Mouse (Mus musculus): ENCODE measurements around the gene Strip1.

GRCm38 (mm10) chr3:107609376-107609775 is 22.1 kb downstream of the Strip1 start:
- TF ChIP-seq GATA2 (IDR thresholded peaks at IDR 0.05; ENCODE audit: borderline replicate concordance, low read depth, low read length): no peak
- TF ChIP-seq CTCF (IDR thresholded peaks at IDR 0.05; ENCODE audit: low read depth, low read length): no peak
- TF ChIP-seq GATA1 (IDR thresholded peaks at IDR 0.05; ENCODE audit: borderline replicate concordance, low read length): no peak

Data from G1E (cell line).